Mouse (Mus musculus) c-Kit-positive CD71-negative TER-119-negative erythroid progenitor cells, embryonic 14.5 days (primary cell): Measurements from ENCODE around the gene Dhrs13.
"Not testable (repeated sequence)": the region's sequence is repeated elsewhere in the genome, so short reads cannot be mapped to it uniquely, and the experiment has no call there.

Experiments
- DNase-seq: peaks from one replicate; pipeline ENCODE4 v3.0.0-alpha.2; 2013; ENCODE audit warnings: low read depth

Dhrs13 gene

GRCm38 (mm10) chr11:78042290-78042870, 10.3 kb downstream of the Dhrs13 start:
- not testable (repeated sequence) for DNase-seq

- no peak for DNase-seq
These were observed 12.7 kb downstream of the Dhrs13 start for GRCm38 (mm10) chr11:78044758-78045251.

- DNase-seq = not testable (repeated sequence)
These were observed 16.6 kb downstream of the Dhrs13 start for GRCm38 (mm10) chr11:78048637-78049036.

- no peak for DNase-seq
These were observed 21.0 kb downstream of the Dhrs13 start for GRCm38 (mm10) chr11:78053078-78053477.

GRCm38 (mm10) chr11:78056946-78057345, 24.9 kb downstream of the Dhrs13 start:
- no peak for DNase-seq

- peak; percentile 55 for DNase-seq
These were observed 28.0 kb downstream of the Dhrs13 start for GRCm38 (mm10) chr11:78059833-78060757.

- no peak for DNase-seq
These were observed 30.5 kb downstream of the Dhrs13 start for GRCm38 (mm10) chr11:78062563-78062962.

GRCm38 (mm10) chr11:78065906-78066305, 33.8 kb downstream of the Dhrs13 start:
- DNase-seq = peak; percentile 16

GRCm38 (mm10) chr11:78066641-78067040, 34.6 kb downstream of the Dhrs13 start:
- no peak for DNase-seq

- DNase-seq = no peak
These were observed 35.5 kb downstream of the Dhrs13 start for GRCm38 (mm10) chr11:78067566-78067965.

- no peak for DNase-seq
These were observed 37.0 kb downstream of the Dhrs13 start for GRCm38 (mm10) chr11:78069130-78069529.

GRCm38 (mm10) chr11:78069646-78070045, 37.6 kb downstream of the Dhrs13 start:
- DNase-seq = peak; percentile 30

GRCm38 (mm10) chr11:78071938-78072337, 39.9 kb downstream of the Dhrs13 start:
- DNase-seq = no peak

GRCm38 (mm10) chr11:78072425-78073130, 40.5 kb downstream of the Dhrs13 start:
- no peak for DNase-seq

GRCm38 (mm10) chr11:78073577-78074276, 41.6 kb downstream of the Dhrs13 start:
- DNase-seq = no peak

- no peak for DNase-seq
These were observed 42.2 kb downstream of the Dhrs13 start for GRCm38 (mm10) chr11:78074277-78074652.

GRCm38 (mm10) chr11:78074666-78075065, 42.6 kb downstream of the Dhrs13 start:
- no peak for DNase-seq

GRCm38 (mm10) chr11:78079961-78080921, 48.2 kb downstream of the Dhrs13 start, which contains the start of gene Eral1:
Gene Eral1, minus strand, starts transcription at chr11:78080383.
- peak; percentile 77 for DNase-seq

- DNase-seq = no peak
These were observed 51.5 kb downstream of the Dhrs13 start for GRCm38 (mm10) chr11:78083595-78083994.

GRCm38 (mm10) chr11:78086925-78087479, 54.9 kb downstream of the Dhrs13 start:
- no peak for DNase-seq
